Mouse (Mus musculus) thymus, postnatal 0 days (tissue): ENCODE measurements around the gene Cdkal1. TPM values are rescaled to one million over a fixed set of nuclear protein-coding genes. Genes with fewer than 3 reads are reported as not detected.

Experiments
- DNase-seq: peaks from one replicate; pipeline ENCODE4 v3.0.0-alpha.2; 2015; ENCODE audit warnings: low spot score
- polyA plus RNA-seq: library from polyadenylated mRNA; unstranded; fragments of >200 nt; fragmentation: Nextera tagmentation; extraction: Ambion mirVana; gene quantifications from 2 replicates; pipeline ENCODE4 v1.2.1, GENCODE M21; 2015

Cdkal1 gene
- polyA plus RNA-seq, 1 experiment from 2014 or later, result 31.9 TPM

GRCm38 (mm10) chr13:29635581-29635980 lies 219.9 kb downstream of the Cdkal1 start:
- DNase-seq, result no peak

GRCm38 (mm10) chr13:29631342-29631741 lies 224.1 kb downstream of the Cdkal1 start:
- DNase-seq, result no peak

GRCm38 (mm10) chr13:29628607-29629006 lies 226.9 kb downstream of the Cdkal1 start:
- peak; percentile 8 for DNase-seq

- no peak for DNase-seq
These were observed 227.9 kb downstream of the Cdkal1 start for GRCm38 (mm10) chr13:29627438-29628124.

- no peak for DNase-seq
These were observed 230.5 kb downstream of the Cdkal1 start for GRCm38 (mm10) chr13:29624929-29625328.

GRCm38 (mm10) chr13:29623636-29624239 lies 231.7 kb downstream of the Cdkal1 start:
- DNase-seq, result no peak

GRCm38 (mm10) chr13:29621881-29622280 lies 233.6 kb downstream of the Cdkal1 start:
- DNase-seq, result no peak

GRCm38 (mm10) chr13:29621363-29621762 lies 234.1 kb downstream of the Cdkal1 start:
- no peak for DNase-seq

- DNase-seq, result no peak
These were observed 234.6 kb downstream of the Cdkal1 start for GRCm38 (mm10) chr13:29620826-29621225.

- DNase-seq, result no peak
These were observed 238.8 kb downstream of the Cdkal1 start for GRCm38 (mm10) chr13:29616654-29617171.

- no peak for DNase-seq
These were observed 239.5 kb downstream of the Cdkal1 start for GRCm38 (mm10) chr13:29615987-29616386.

GRCm38 (mm10) chr13:29615081-29615480 lies 240.4 kb downstream of the Cdkal1 start:
- no peak for DNase-seq

GRCm38 (mm10) chr13:29610051-29610931 lies 245.2 kb downstream of the Cdkal1 start:
- no peak for DNase-seq

GRCm38 (mm10) chr13:29609441-29609840 lies 246.0 kb downstream of the Cdkal1 start:
- DNase-seq, result no peak

- DNase-seq, result peak; percentile 56
These were observed 251.2 kb downstream of the Cdkal1 start for GRCm38 (mm10) chr13:29604241-29604640.

GRCm38 (mm10) chr13:29603597-29603996 lies 251.9 kb downstream of the Cdkal1 start:
- no peak for DNase-seq

GRCm38 (mm10) chr13:29601033-29601432 lies 254.4 kb downstream of the Cdkal1 start:
- DNase-seq, result no peak

GRCm38 (mm10) chr13:29599646-29600045 lies 255.8 kb downstream of the Cdkal1 start:
- no peak for DNase-seq

GRCm38 (mm10) chr13:29596735-29597134 lies 258.7 kb downstream of the Cdkal1 start:
- peak; percentile 41 for DNase-seq

GRCm38 (mm10) chr13:29593096-29593495 lies 262.4 kb downstream of the Cdkal1 start:
- no peak for DNase-seq

GRCm38 (mm10) chr13:29590685-29591084 lies 264.8 kb downstream of the Cdkal1 start:
- no peak for DNase-seq

- no peak for DNase-seq
These were observed 265.3 kb downstream of the Cdkal1 start for GRCm38 (mm10) chr13:29590164-29590563.
